ENCODE assay signal across 8 mouse cellular contexts in genomic region chr17:74294426-74295025, GRCm38 (mm10). TPM values are rescaled to one million over a fixed set of nuclear protein-coding genes. Genes with fewer than 3 reads are reported as not detected.
A peak's percentile ranks its signal among the peaks of the same experiment; 100 is the strongest.
DNase-seq lines count a peak whose midpoint lies in the region; ATAC-seq and TF ChIP-seq lines count a peak whose summit lies in the region.

No protein-coding gene starts in this region.

- H3K4me1 ChIP-seq in erythroblast, embryonic 14.5 days (ENCODE audit: control insufficient read depth) = peaks cover 50% of the 10 kb centered on the region
- H3K4me1 ChIP-seq in heart, embryonic 13.5 days = peaks cover 42% of the 10 kb centered on the region
- peaks cover 47% of the 10 kb centered on the region for H3K4me1 ChIP-seq in liver, embryonic 13.5 days (replicated peaks)
- peaks cover 15% of the 10 kb centered on the region; the same call in 1 of the 2 replicates for H3K4me1 ChIP-seq in stomach, embryonic 14.5 days (ENCODE audit: control insufficient read depth, insufficient read depth, low read length)

- H3K27me3 ChIP-seq in C2C12 (ENCODE audit: control insufficient read depth, insufficient read depth, insufficient read length) = no peaks in the 10 kb centered on the region
- H3K27me3 ChIP-seq in erythroblast, embryonic 14.5 days (ENCODE audit: control insufficient read depth) = no peaks in the 10 kb centered on the region
- H3K27me3 ChIP-seq in heart, embryonic 13.5 days (replicated peaks) = no peaks in the 10 kb centered on the region
- no peaks in the 10 kb centered on the region for H3K27me3 ChIP-seq in liver, embryonic 13.5 days
- H3K27me3 ChIP-seq in stomach, embryonic 14.5 days (ENCODE audit: control insufficient read depth, insufficient read depth, low read length) = no peaks in the 10 kb centered on the region

- peak; percentile 78 for DNase-seq in brain, adult 2 months (ENCODE audit: low read depth, low spot score)
- peak; percentile 92 for DNase-seq in kidney, postnatal 10 days
- DNase-seq in liver, embryonic 13.5 days = peak; percentile 76
- peak; percentile 49 to 59 for DNase-seq in natural killer cell, adult 2 months (ENCODE audit: low spot score in 2 of 2)

- under 1% methylated on average over 80 of the region's 80 CpGs for WGBS in heart, embryonic 13.5 days
- under 1% methylated on average over 59 of the region's 80 CpGs for WGBS in liver, embryonic 13.5 days (ENCODE audit: insufficient replicate concordance)
- under 1% methylated on average over 45 of the region's 80 CpGs for WGBS in stomach, embryonic 14.5 days

- peaks cover 50% of the 10 kb centered on the region for H3K79me2 ChIP-seq in C2C12 (ENCODE audit: control insufficient read depth, insufficient read depth)

- ATAC-seq in heart, embryonic 13.5 days (ENCODE audit: extremely low read depth, insufficient number of reproducible peaks, low FRiP score, low TSS enrichment) = peak; percentile 82
- peak; percentile 89 for ATAC-seq in liver, embryonic 13.5 days (ENCODE audit: low read depth)
- peak; percentile 90 for ATAC-seq in stomach, embryonic 14.5 days (ENCODE audit: insufficient number of reproducible peaks, insufficient read depth, low FRiP score, low read depth)

- peak overlapping the region; percentile 85 for H3K4me2 ChIP-seq in heart, embryonic 13.5 days
- H3K4me2 ChIP-seq in liver, embryonic 13.5 days = peak overlapping the region; percentile 95
- peak overlapping the region; percentile 69 for H3K4me2 ChIP-seq in stomach, embryonic 14.5 days (replicated peaks; ENCODE audit: low read depth, low read length)

- no peak for TF ChIP-seq CTCF in C2C12 (IDR thresholded peaks at IDR 0.05; ENCODE audit: control insufficient read depth, insufficient read depth, insufficient read length)

- peaks cover 46% of the 10 kb centered on the region for H3K79me3 ChIP-seq in C2C12 (ENCODE audit: low read depth)

- H3K36me3 ChIP-seq in C2C12 (ENCODE audit: control insufficient read depth, insufficient read depth) = peaks cover 18% of the 10 kb centered on the region
- H3K36me3 ChIP-seq in erythroblast, embryonic 14.5 days (ENCODE audit: control insufficient read depth) = peaks cover 31% of the 10 kb centered on the region
- peaks cover 15% of the 10 kb centered on the region for H3K36me3 ChIP-seq in heart, embryonic 13.5 days
- H3K36me3 ChIP-seq in liver, embryonic 13.5 days = peaks cover 10% of the 10 kb centered on the region
- peaks cover 6% of the 10 kb centered on the region; the same call in 1 of the 2 replicates for H3K36me3 ChIP-seq in stomach, embryonic 14.5 days (ENCODE audit: control insufficient read depth, insufficient read depth, low read length)

- peak overlapping the region; percentile 76 for H3ac ChIP-seq in C2C12 (ENCODE audit: control insufficient read depth, insufficient read length, low read depth)

- peak overlapping the region; percentile 97 for H3K9ac ChIP-seq in heart, embryonic 13.5 days
- H3K9ac ChIP-seq in liver, embryonic 13.5 days = peak overlapping the region; percentile 98
- peak overlapping the region; percentile 96 for H3K9ac ChIP-seq in stomach, embryonic 14.5 days (replicated peaks; ENCODE audit: low read depth, low read length)

- peak overlapping the region; percentile 99 for H3K27ac ChIP-seq in heart, embryonic 13.5 days (replicated peaks)
- H3K27ac ChIP-seq in liver, embryonic 13.5 days = peak overlapping the region; percentile 94
- H3K27ac ChIP-seq in stomach, embryonic 14.5 days (ENCODE audit: low read length) = peak overlapping the region; percentile 98

- H3K9me3 ChIP-seq in erythroblast, embryonic 14.5 days (ENCODE audit: control insufficient read depth, low read length) = no peaks in the 10 kb centered on the region
- no peaks in the 10 kb centered on the region for H3K9me3 ChIP-seq in heart, embryonic 13.5 days
- H3K9me3 ChIP-seq in liver, embryonic 13.5 days (replicated peaks) = no peaks in the 10 kb centered on the region
- no peaks in the 10 kb centered on the region for H3K9me3 ChIP-seq in stomach, embryonic 14.5 days (ENCODE audit: control insufficient read depth, low read depth, low read length)

- H3K4me3 ChIP-seq in C2C12 (ENCODE audit: insufficient read depth, poor library complexity, severe bottlenecking) = peak overlapping the region; percentile 90
- peak overlapping the region; percentile 98 for H3K4me3 ChIP-seq in erythroblast, embryonic 14.5 days (replicated peaks)
- H3K4me3 ChIP-seq in heart, embryonic 13.5 days = peak overlapping the region; percentile 89
- H3K4me3 ChIP-seq in liver, embryonic 13.5 days (replicated peaks) = peak overlapping the region; percentile 99
- peak overlapping the region; percentile 87 for H3K4me3 ChIP-seq in stomach, embryonic 14.5 days (ENCODE audit: low read depth, low read length)

TF ChIP-seq in C2C12, 6 proteins besides CTCF, POLR2A, EP300 and RAD21:
- TF ChIP-seq CEBPB (IDR thresholded peaks at IDR 0.05; ENCODE audit: low read depth) (no peak), MAX (IDR thresholded peaks at IDR 0.05) (no peak), MYOD1 (IDR thresholded peaks at IDR 0.05; ENCODE audit: control insufficient read depth, insufficient read length, low read depth) (no peak), FOSL1 (IDR thresholded peaks at IDR 0.05; ENCODE audit: insufficient read depth, low read length, poor library complexity, severe bottlenecking) (no peak), MYOG (IDR thresholded peaks at IDR 0.05; ENCODE audit: control insufficient read depth, extremely low read depth, insufficient read length) (no peak)

RNA-seq across cellular contexts. Expression of gene Memo1, which starts 0.8 kb away (rescaled TPM):
- polyA plus RNA-seq in C2C12 (2012; fragmentation: generic; extraction: Trizol) = 63.5 TPM
- 13.0 and 18.4 TPM in 2 replicates for polyA plus RNA-seq in erythroblast, embryonic 14.5 days (2012)
- 62.5 and 71.5 TPM in 2 replicates for polyA plus RNA-seq in heart, embryonic 13.5 days (2015; fragmentation: Nextera tagmentation; extraction: Ambion mirVana)
- polyA plus RNA-seq in liver, embryonic 13.5 days (2015; fragmentation: Nextera tagmentation; extraction: Ambion mirVana) = 108 and 111 TPM in 2 replicates
- 94.8 and 105 TPM in 2 replicates for polyA plus RNA-seq in stomach, embryonic 14.5 days (2014; fragmentation: Nextera tagmentation; extraction: Ambion mirVana)

RNA-seq across cellular contexts. Expression of gene Dpy30, which starts 29.2 kb away (rescaled TPM):
- polyA plus RNA-seq in C2C12 (2012; fragmentation: generic; extraction: Trizol) = 117 TPM
- 7.9 and 9.4 TPM in 2 replicates for polyA plus RNA-seq in erythroblast, embryonic 14.5 days (2012)
- 177 and 206 TPM in 2 replicates for polyA plus RNA-seq in heart, embryonic 13.5 days (2015; fragmentation: Nextera tagmentation; extraction: Ambion mirVana)
- 198 and 225 TPM in 2 replicates for polyA plus RNA-seq in liver, embryonic 13.5 days (2015; fragmentation: Nextera tagmentation; extraction: Ambion mirVana)
- 213 and 215 TPM in 2 replicates for polyA plus RNA-seq in stomach, embryonic 14.5 days (2014; fragmentation: Nextera tagmentation; extraction: Ambion mirVana)

RNA-seq across cellular contexts. Expression of gene Spast, which starts 44.3 kb away (rescaled TPM):
- polyA plus RNA-seq in C2C12 (2012; fragmentation: generic; extraction: Trizol) = 9.5 TPM
- 0.20 and 0.30 TPM in 2 replicates for polyA plus RNA-seq in erythroblast, embryonic 14.5 days (2012)
- 7.3 and 8.5 TPM in 2 replicates for polyA plus RNA-seq in heart, embryonic 13.5 days (2015; fragmentation: Nextera tagmentation; extraction: Ambion mirVana)
- 6.2 and 6.4 TPM in 2 replicates for polyA plus RNA-seq in liver, embryonic 13.5 days (2015; fragmentation: Nextera tagmentation; extraction: Ambion mirVana)
- 21.0 and 21.5 TPM in 2 replicates for polyA plus RNA-seq in stomach, embryonic 14.5 days (2014; fragmentation: Nextera tagmentation; extraction: Ambion mirVana)

Comparison
In these comparisons a context has a peak if more than half of its experiments do, and no peak if none do; other contexts are left out.
1. Peak in every context shown above with its lines: DNase-seq, ATAC-seq, H3K4me3 ChIP-seq and H3K27ac ChIP-seq.
2. RNA of gene Dpy30, which starts 29.2 kb away (polyA plus RNA-seq): 213 to 215 TPM in stomach, embryonic 14.5 days, 198 to 225 TPM in liver, embryonic 13.5 days, 177 to 206 TPM in heart, embryonic 13.5 days and 117 TPM in C2C12 (single experiment); 7.9 to 9.4 TPM in erythroblast, embryonic 14.5 days; every median in the first group is over 10 times any median in the second.